Mouse (Mus musculus) bone marrow, adult 2 months (tissue): ENCODE data around the gene Ccp110. TPM values are rescaled to one million over a fixed set of nuclear protein-coding genes. Genes with fewer than 3 reads are reported as not detected.

Experiments used
- H3K27ac ChIP-seq: fragments of 200-500 bp; 2 replicates; pipeline ENCODE4 v1.5.1; 2012; ENCODE audit warnings: low read depth, mild to moderate bottlenecking, control low read depth, inconsistent platforms, low read length; ENCODE audit not compliant: control insufficient read depth, poor library complexity, insufficient read depth
- H3K4me1 ChIP-seq: fragments of 200-500 bp; 2 replicates; pipeline ENCODE4 v1.6.1; 2011; ENCODE audit warnings: low read length; ENCODE audit not compliant: control insufficient read depth, insufficient read depth
- H3K4me3 ChIP-seq: fragments of 200-500 bp; replicated peaks from 2 replicates; pipeline ENCODE3; 2011; ENCODE audit warnings: mild to moderate bottlenecking, low read depth, low read length, control low read depth; ENCODE audit not compliant: control insufficient read depth
- CTCF ChIP-seq: fragments of 200-500 bp; IDR thresholded peaks from 2 replicates; pipeline ENCODE4 v1.5.1; 2011; ENCODE audit warnings: low read length, control low read depth; ENCODE audit not compliant: control insufficient read depth, insufficient read depth
- POLR2A ChIP-seq: fragments of 200-500 bp; IDR thresholded peaks from 2 replicates; pipeline ENCODE4 v1.6.1; 2011; ENCODE audit warnings: low read depth, mild to moderate bottlenecking, control low read depth, low read length, borderline replicate concordance; ENCODE audit not compliant: control insufficient read depth
- WGBS: fragments of 180-500 bp; shearing (Covaris S2); methylation state at CpG from one replicate; pipeline ENCODE4 v1.1.7; 2018; 5-methylcytosine and 5-hydroxymethylcytosine counted together
- polyA plus RNA-seq: library from polyadenylated mRNA; stranded (reverse); fragments of >200 nt; gene quantifications from 2 replicates; pipeline ENCODE4 v1.2.4, GENCODE M21; 2011; ENCODE audit warnings: low replicate concordance; ENCODE audit not compliant: missing spikeins, insufficient read depth, insufficient read length

Gene Ccp110
- polyA plus RNA-seq, 1 experiment, result 9.7 TPM

DNA sequence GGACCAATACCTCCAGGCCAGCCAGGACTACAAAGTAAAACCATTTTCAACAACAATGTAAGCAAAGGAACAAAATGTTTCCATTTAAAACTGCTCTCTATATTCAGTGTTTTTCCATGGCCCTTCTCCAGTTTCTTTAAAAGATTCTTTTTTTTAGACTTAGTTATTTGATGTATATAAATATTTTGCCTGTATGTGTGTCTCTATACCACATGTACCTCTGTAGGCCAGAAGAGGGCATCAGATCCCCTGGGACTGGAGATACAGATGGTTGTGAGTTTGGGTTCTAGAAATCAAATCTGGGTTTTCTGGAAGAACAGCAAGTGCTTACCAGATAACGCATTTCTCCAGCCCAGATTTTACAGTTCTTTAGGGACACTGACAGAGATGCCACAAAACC, 26.4 kb downstream of the Ccp110 start:
- H3K27ac ChIP-seq, result no peak overlapping the region
- 68% methylated on average over 1 of the region's 1 CpGs for whole genome bisulfite sequencing
- TF ChIP-seq CTCF (no peak), POLR2A (no peak)
- no peak overlapping the region for H3K4me3 ChIP-seq
- peaks cover 3% of the 10 kb centered on the region; the same call in 1 of the 2 replicates for H3K4me1 ChIP-seq

DNA sequence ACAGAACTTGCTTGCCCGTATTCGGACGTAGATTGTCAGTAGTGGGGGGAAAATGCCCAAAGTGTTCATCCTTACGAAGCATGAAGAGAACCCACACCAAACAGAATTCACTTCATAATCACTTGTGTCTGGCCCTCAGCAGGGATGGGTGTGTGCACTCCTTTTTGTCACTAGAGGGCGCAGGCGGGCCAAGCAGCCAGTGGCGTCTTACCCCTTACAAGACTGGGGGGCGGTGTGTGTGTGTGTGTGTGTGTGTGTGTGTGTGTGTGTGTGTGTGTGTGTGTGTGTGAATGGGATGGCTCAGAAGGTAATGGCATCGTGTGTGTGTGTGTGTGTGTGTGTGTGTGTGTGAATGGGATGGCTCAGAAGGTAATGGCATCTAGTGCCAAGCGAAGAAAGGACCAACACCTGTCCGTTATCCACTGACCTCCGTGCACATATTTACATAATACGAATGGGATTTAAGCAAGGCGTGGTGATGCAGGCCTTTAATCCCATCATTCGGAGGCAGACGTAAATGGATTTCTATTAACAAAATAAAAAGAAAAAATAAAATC, 27.7 kb downstream of the Ccp110 start, which contains the start of gene Vps35l:
Gene Vps35l (plus strand): TSS at position 252 of the 557 bp plus-strand sequence.
- peak within 1 kb of the TSS; percentile 47 for H3K27ac ChIP-seq
- peaks cover 3% of the 10 kb centered on the region; the same call in 1 of the 2 replicates for H3K4me1 ChIP-seq
- H3K4me3 ChIP-seq, result peak within 1 kb of the TSS; percentile 74
- TF ChIP-seq POLR2A (no peak), CTCF (peak; percentile 89)
- WGBS, result 2% methylated on average over 16 of the region's 16 CpGs

DNA sequence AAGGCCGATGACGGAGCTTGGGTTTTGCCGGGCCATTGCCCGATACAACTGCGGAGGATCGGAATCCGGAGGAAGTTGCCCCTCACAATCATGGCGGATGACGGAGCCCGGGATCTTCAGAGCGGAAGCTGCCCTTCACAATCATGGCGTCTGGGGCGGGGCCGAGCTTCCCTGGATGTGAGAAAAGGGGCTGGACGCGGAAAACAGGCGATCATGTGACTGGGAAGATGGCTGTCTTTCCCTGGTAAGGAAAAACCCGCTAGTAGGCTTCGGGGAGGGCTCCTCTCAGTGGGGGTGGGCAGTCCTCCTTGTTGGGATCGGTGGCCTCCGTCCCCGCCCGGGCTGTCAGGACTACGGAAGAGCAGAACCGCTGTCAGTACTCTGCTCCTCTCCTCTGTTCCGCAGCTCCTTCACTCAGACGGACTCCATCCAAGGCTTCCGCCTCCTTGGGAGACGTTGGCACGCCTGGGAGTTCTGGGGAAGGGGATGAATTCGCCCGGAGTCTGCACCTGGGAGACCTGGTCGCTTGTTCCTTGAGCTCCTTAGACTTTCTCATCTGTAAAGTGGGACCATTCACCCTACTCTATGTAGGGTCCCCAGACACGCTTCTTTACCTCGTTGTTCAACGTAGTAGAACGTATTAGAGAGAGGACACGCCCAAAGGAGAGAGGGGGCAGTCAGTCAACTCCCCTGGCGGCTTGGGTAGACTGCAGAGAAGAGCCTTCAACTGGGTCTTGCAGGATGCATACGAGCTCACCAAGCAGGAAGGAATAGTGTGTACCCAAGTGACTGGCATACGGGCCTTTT, 28.4 kb downstream of the Ccp110 start:
- 3% methylated on average over 41 of the region's 41 CpGs for WGBS

DNA sequence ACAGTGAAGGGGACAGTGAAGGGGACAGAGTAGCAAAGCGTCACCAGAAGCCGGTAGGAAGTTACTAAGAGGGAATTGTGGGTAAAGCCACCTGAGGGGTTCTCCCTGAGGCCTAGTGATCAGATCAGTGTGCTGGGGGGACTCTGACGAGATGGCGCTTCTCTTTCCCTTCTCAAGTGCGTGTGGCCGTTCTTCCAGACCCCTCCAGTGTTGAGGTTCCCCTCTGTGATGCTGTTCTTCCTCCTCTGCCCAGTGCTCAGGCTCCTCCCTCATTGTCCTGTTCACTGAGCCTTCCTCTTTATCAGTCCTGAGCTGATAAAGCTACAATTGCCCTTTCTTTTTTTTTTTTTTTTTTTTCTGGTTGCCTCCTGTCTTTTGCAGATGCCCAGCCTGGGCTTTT, 29.9 kb downstream of the Ccp110 start:
- Histone ChIP-seq H3K4me3 (no peak overlapping the region), H3K4me1 (peaks cover 3% of the 10 kb centered on the region; the same call in 1 of the 2 replicates), H3K27ac (no peak overlapping the region)
- TF ChIP-seq POLR2A, result no peak
- WGBS, result 68% methylated on average over 6 of the region's 6 CpGs

More for the DNA sequence above, 28.4 kb downstream of the Ccp110 start:
- TF ChIP-seq POLR2A, result 0 out of 2 replicates have a peak, but pooled peaks have one; percentile 18
- no peak for TF ChIP-seq CTCF
- H3K4me1 ChIP-seq, result peaks cover 3% of the 10 kb centered on the region; the same call in 1 of the 2 replicates
- peak overlapping the region; percentile 74 for H3K4me3 ChIP-seq
- H3K27ac ChIP-seq, result peak overlapping the region; percentile 47

DNA sequence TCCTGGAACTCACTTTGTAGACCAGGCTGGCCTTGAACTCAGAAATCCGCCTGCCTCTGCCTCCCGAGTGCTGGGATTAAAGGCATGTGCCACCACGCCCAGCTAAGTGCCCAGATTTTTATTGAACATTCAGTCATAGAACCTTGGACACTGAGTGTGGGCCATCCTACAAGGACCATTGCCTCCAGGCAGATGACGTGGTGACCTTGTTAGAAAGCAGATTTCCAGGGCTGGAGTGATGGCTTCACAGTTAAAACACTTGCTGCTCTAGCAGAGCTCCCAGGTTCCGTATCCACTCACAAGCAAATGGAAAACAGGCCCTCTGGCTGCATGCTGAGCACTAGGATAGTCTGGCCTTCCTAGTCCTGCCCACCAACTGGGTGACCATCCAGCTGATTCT, 32.4 kb downstream of the Ccp110 start:
- Histone ChIP-seq H3K27ac (no peak overlapping the region), H3K4me3 (no peak overlapping the region), H3K4me1 (peaks cover 3% of the 10 kb centered on the region; the same call in 1 of the 2 replicates)
- no peak for TF ChIP-seq POLR2A
- TF ChIP-seq CTCF, result no peak
- 91% methylated on average over 5 of the region's 5 CpGs for WGBS

DNA sequence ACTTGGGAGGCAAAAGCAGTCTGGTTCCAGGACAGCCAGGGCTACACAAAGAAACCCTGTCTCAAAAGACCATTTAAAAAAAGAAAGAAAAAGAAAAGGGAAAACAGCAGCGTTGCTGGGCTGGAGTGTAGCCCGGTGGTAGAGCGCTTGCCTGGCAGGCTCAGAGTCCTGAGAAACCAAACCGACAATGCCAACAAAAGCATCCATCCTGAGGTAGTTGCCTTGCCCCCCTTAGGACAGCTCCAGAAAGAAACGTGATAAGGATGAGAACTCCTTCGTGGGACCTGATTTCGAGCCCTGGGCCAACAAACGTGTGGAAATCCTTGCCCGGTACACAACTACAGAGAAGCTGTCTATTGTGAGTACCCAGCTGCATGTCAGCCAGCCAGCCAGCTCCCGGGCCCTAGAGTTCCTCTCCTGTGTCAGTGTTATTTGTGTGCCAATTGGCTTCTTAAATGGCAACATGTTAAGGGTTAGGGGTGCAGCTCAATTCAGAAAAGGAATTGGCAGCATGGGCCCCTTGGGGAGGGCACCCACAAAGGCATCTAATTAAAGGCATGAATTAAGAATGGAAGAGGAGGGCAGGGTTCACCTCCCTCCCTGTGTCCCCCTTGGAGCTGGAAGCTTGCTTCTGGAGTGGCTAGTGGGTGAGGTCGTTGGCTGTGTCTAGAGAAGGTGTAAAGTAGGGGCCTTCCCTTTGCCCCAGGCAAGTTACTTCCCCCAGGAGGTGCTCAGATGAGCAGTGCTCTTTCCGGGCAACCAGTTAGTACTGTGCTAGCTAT, 35.7 kb downstream of the Ccp110 start:
- peaks cover 1% of the 10 kb centered on the region; the same call in 1 of the 2 replicates for H3K4me1 ChIP-seq
- no peak overlapping the region for H3K27ac ChIP-seq
- WGBS, result 89% methylated on average over 12 of the region's 12 CpGs

DNA sequence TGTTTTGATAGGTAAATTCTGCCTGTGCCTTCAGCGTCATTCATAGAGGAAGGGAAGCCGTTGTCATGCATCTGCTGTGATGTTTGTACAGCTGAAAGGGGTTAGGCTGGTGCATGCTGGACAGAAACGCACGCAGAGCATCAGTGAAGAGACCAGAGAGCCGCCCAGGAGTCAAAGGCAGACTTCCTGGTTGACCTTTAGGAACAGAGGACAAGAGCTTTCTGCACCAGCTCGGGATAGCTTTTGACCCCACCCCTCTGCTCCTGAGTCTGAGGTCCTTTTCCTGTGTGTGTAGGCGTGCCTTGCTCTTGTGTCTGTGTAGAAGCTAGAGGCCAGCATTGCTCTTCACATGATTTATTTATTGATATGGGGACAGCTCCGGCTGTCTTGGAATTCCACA, 37.4 kb downstream of the Ccp110 start:
- peaks cover 1% of the 10 kb centered on the region; the same call in 1 of the 2 replicates for H3K4me1 ChIP-seq
- H3K4me3 ChIP-seq, result no peak overlapping the region
- WGBS, result 87% methylated on average over 8 of the region's 8 CpGs
- no peak overlapping the region for H3K27ac ChIP-seq
- TF ChIP-seq CTCF (no peak), POLR2A (no peak)

More for the DNA sequence above, 35.7 kb downstream of the Ccp110 start:
- H3K4me3 ChIP-seq, result no peak overlapping the region
- no peak for TF ChIP-seq CTCF
- no peak for TF ChIP-seq POLR2A

DNA sequence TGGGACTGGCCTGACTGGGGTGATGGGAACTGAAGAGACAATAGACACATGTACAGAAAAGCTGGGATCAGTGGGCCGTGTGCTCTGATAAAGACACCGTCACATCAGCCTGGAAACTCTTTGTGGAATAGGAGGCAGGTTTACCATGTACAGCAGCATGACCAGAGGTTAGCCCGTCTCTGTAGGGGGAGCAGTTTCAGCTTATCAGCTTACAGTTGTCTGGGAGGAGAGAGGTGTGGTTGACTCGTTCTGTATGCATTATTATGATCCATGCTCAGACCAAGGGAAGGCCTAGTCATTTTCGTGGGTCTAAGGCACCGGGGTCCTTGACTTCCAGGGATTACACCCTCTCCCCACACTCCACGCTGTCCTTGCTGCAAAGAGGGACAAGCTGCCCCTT, 39.3 kb downstream of the Ccp110 start:
- 66% methylated on average over 7 of the region's 7 CpGs for WGBS
- peaks cover 1% of the 10 kb centered on the region; the same call in 1 of the 2 replicates for H3K4me1 ChIP-seq
- H3K27ac ChIP-seq, result no peak overlapping the region
- TF ChIP-seq CTCF, result no peak
- no peak for TF ChIP-seq POLR2A
- no peak overlapping the region for H3K4me3 ChIP-seq
